In genomic region chr10:44381397-44381796, GRCm38 (mm10) we compare ENCODE assay signal across 8 mouse cellular contexts.
DNase-seq lines count a peak whose midpoint lies in the region; ATAC-seq lines count a peak whose summit lies in the region.

No protein-coding gene starts in this region.

- H3K9ac ChIP-seq in neural tube, embryonic 11.5 days (ENCODE audit: low read length), result no peak overlapping the region
- H3K9ac ChIP-seq in intestine, embryonic 16.5 days (ENCODE audit: low read depth, low read length), result no peak overlapping the region
- no peak overlapping the region for H3K9ac ChIP-seq in limb, embryonic 13.5 days

- no peak for ATAC-seq in neural tube, embryonic 11.5 days (ENCODE audit: insufficient read depth, low FRiP score, low TSS enrichment)
- peak; percentile 57 for ATAC-seq in intestine, embryonic 16.5 days
- ATAC-seq in limb, embryonic 13.5 days (ENCODE audit: low FRiP score, low read depth), result peak; percentile 74

- H3K27ac ChIP-seq in neural tube, embryonic 11.5 days (ENCODE audit: low read depth, low read length), result no peak overlapping the region
- H3K27ac ChIP-seq in intestine, embryonic 16.5 days (ENCODE audit: low read length), result no peak overlapping the region
- H3K27ac ChIP-seq in limb, embryonic 13.5 days, result peak overlapping the region; percentile 48; the same call in 1 of the 2 replicates

- WGBS in neural tube, embryonic 11.5 days, result 70% methylated on average over 3 of the region's 3 CpGs
- 22% methylated on average over 3 of the region's 3 CpGs for WGBS in intestine, embryonic 16.5 days
- 6% methylated on average over 3 of the region's 3 CpGs for WGBS in limb, embryonic 13.5 days

- H3K27me3 ChIP-seq in neural tube, embryonic 11.5 days (ENCODE audit: control insufficient read depth, insufficient read depth, low read length), result no peaks in the 10 kb centered on the region
- no peaks in the 10 kb centered on the region for H3K27me3 ChIP-seq in intestine, embryonic 16.5 days (replicated peaks; ENCODE audit: control insufficient read depth, insufficient read depth, low read length)
- no peaks in the 10 kb centered on the region for H3K27me3 ChIP-seq in limb, embryonic 13.5 days

- no peak overlapping the region for H3K4me2 ChIP-seq in neural tube, embryonic 11.5 days (ENCODE audit: low read depth)
- no peak overlapping the region for H3K4me2 ChIP-seq in intestine, embryonic 16.5 days (ENCODE audit: low read depth, low read length)
- H3K4me2 ChIP-seq in limb, embryonic 13.5 days (replicated peaks), result peak overlapping the region; percentile 2; the same call in 1 of the 2 replicates

- H3K9me3 ChIP-seq in neural tube, embryonic 11.5 days (ENCODE audit: control insufficient read depth, low read length), result no peaks in the 10 kb centered on the region
- H3K9me3 ChIP-seq in intestine, embryonic 16.5 days (ENCODE audit: control insufficient read depth, low read length), result no peaks in the 10 kb centered on the region
- no peaks in the 10 kb centered on the region for H3K9me3 ChIP-seq in limb, embryonic 13.5 days

- no peaks in the 10 kb centered on the region for H3K4me1 ChIP-seq in neural tube, embryonic 11.5 days (ENCODE audit: control insufficient read depth, insufficient read depth, low read length)
- peaks cover 7% of the 10 kb centered on the region; the same call in 1 of the 2 replicates for H3K4me1 ChIP-seq in intestine, embryonic 16.5 days (ENCODE audit: control insufficient read depth, insufficient read depth, low read length)
- H3K4me1 ChIP-seq in limb, embryonic 13.5 days, result peaks cover 31% of the 10 kb centered on the region

- DNase-seq in neural tube, embryonic 11.5 days (ENCODE audit: low spot score), result peak; percentile 19
- no peak for DNase-seq in neural tube, embryonic 10.5 days (ENCODE audit: extremely low spot score, low spot score)
- DNase-seq in cerebellum, adult 9-11 months, result peak; percentile 88
- DNase-seq in gastrocnemius, postnatal 25 days, result peak; percentile 56
- peak; percentile 44 to 45 for DNase-seq in right cerebral cortex, adult 2 months (ENCODE audit: low spot score in 2 of 2)
- peak; percentile 93 for DNase-seq in urinary bladder, postnatal 14 days (ENCODE audit: low spot score)

- H3K4me3 ChIP-seq in neural tube, embryonic 11.5 days (ENCODE audit: low read depth, low read length), result no peak overlapping the region
- H3K4me3 ChIP-seq in intestine, embryonic 16.5 days (ENCODE audit: low read length), result no peak overlapping the region
- H3K4me3 ChIP-seq in limb, embryonic 13.5 days, result no peak overlapping the region

- no peaks in the 10 kb centered on the region for H3K36me3 ChIP-seq in neural tube, embryonic 11.5 days (ENCODE audit: control insufficient read depth, insufficient read depth, low read length)
- no peaks in the 10 kb centered on the region for H3K36me3 ChIP-seq in intestine, embryonic 16.5 days (ENCODE audit: control insufficient read depth, insufficient read depth, low read length)
- H3K36me3 ChIP-seq in limb, embryonic 13.5 days, result no peaks in the 10 kb centered on the region
